Mouse (Mus musculus) forebrain, embryonic 11.5 days (tissue): ENCODE measurements at regions not wholly inside any gene's neighbourhood (a gene's known extent, or its start where the extent isn't known, plus 50 kb on each side); places are given as distances from the start of the nearest gene placed in this dataset.

Source experiments
- ATAC-seq: fragments of 200-750 bp; cut with Nextera tagmentation; replicated peaks from 2 replicates; pipeline ENCODE4 v1.8.0; 2017; ENCODE audit warnings: moderate TSS enrichment; ENCODE audit not compliant: low FRiP score
- DNase-seq: peaks from one replicate; pipeline ENCODE4 v3.0.0-alpha.2; 2017; ENCODE audit warnings: low spot score
- H3K27ac ChIP-seq: fragments of 300-500 bp; sonication (generic); 2 replicates; pipeline ENCODE4 v1.5.1; 2014; ENCODE audit warnings: low read depth, low read length
- H3K27me3 ChIP-seq: fragments of 300-500 bp; sonication (generic); 2 replicates; pipeline ENCODE4 v1.6.1; 2014; ENCODE audit warnings: mild to moderate bottlenecking, low read length, mixed read lengths; ENCODE audit not compliant: control insufficient read depth, insufficient read depth
- H3K36me3 ChIP-seq: fragments of 300-500 bp; sonication (generic); 2 replicates; pipeline ENCODE4 v1.6.1; 2014; ENCODE audit warnings: mild to moderate bottlenecking, low read length, moderate library complexity, mixed read lengths; ENCODE audit not compliant: control insufficient read depth, insufficient read depth
- H3K4me1 ChIP-seq: fragments of 300-500 bp; sonication (generic); replicated peaks from 2 replicates; pipeline ENCODE4 v1.6.1; 2014; ENCODE audit warnings: low read length, mixed read lengths; ENCODE audit not compliant: control insufficient read depth, insufficient read depth
- H3K4me2 ChIP-seq: fragments of 300-500 bp; sonication (generic); 2 replicates; pipeline ENCODE4 v1.6.1; 2014; ENCODE audit warnings: low read depth, mild to moderate bottlenecking, low read length, moderate library complexity, mixed read lengths; ENCODE audit not compliant: severe bottlenecking
- H3K4me3 ChIP-seq: fragments of 300-500 bp; sonication (generic); 2 replicates; pipeline ENCODE4 v1.5.1; 2014; ENCODE audit warnings: low read depth, low read length
- H3K9ac ChIP-seq: fragments of 300-500 bp; sonication (generic); 2 replicates; pipeline ENCODE4 v1.6.1; 2014; ENCODE audit warnings: low read length
- H3K9me3 ChIP-seq: fragments of 300-500 bp; sonication (generic); 2 replicates; pipeline ENCODE4 v1.6.1; 2016; ENCODE audit warnings: low read length, mixed read lengths; ENCODE audit not compliant: control insufficient read depth
- WGBS: fragments of 180-500 bp; shearing (Covaris S2); extraction: QIAGEN DNeasy Blood & Tissue Kit; methylation state at CpG from one replicate; pipeline ENCODE4 v1.1.7; 2014; 5-methylcytosine and 5-hydroxymethylcytosine counted together

DNA sequence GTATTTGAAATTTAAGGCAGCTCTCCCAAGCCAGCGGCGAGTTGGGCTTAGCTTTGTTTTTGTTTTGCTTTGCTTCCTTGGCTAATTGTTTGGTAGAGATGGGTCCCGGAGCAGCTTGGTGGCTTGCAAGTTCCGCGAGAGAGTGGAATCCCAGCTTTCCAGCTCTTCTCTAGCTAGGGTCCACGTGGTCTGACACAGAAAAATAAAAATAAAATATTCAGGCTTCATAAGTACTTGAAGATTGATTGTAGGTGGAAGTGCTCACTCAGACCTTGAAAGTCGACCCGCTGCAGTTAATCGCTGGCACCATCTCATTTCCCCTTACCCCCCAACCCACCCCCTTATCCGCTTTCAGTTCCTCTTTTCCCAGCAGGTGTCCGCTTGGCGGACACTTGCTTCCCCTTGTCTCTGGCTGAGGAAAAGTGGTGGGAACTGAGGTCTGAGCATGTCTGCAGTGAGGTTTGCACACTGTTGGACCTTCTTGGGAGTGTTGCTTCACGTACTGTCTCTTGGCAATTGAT lies 198.5 kb downstream of the Dusp6 start:
- WGBS, result 3% methylated on average over 13 of the region's 13 CpGs
- ATAC-seq, result peak; percentile 20; the same call in 1 of the 2 replicates
- H3K4me2 ChIP-seq, result peak overlapping the region; percentile 50
- H3K27ac ChIP-seq, result peak overlapping the region; percentile 41; the same call in 1 of the 2 replicates
- peak overlapping the region; percentile 55 for H3K9ac ChIP-seq
- peak; percentile 58 for DNase-seq
- H3K4me3 ChIP-seq, result peak overlapping the region; percentile 21
- H3K9me3 ChIP-seq, result no peaks in the 10 kb centered on the region
- peaks cover 6% of the 10 kb centered on the region; the same call in 1 of the 2 replicates for H3K4me1 ChIP-seq
- no peaks in the 10 kb centered on the region for H3K36me3 ChIP-seq
- no peaks in the 10 kb centered on the region for H3K27me3 ChIP-seq

DNA sequence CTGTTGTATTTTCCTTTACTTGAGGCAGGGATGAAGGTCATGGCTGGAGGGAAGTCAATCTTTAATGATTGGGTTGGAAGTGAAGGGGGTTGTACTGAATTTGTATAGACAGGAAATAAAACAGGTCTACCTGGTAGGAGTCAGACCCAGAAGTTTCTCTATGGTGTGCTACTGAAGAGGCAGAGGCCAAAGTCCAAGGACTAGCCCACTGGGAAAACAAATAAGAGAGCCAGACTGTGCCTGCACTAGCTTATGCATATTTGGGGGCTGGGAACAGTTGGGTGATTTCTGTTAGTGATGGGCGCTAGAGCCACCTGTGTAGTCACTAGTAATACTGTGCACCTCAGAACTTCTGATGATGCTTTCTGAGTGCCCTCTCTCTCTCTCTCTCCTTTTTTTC lies 203.7 kb downstream of the Dusp6 start:
- Histone ChIP-seq H3K4me2 (no peak overlapping the region), H3K4me3 (no peak overlapping the region), H3K9ac (no peak overlapping the region), H3K27ac (no peak overlapping the region), H3K36me3 (no peaks in the 10 kb centered on the region), H3K4me1 (peaks cover under 1% of the 10 kb centered on the region; the same call in 1 of the 2 replicates), H3K27me3 (no peaks in the 10 kb centered on the region), H3K9me3 (no peaks in the 10 kb centered on the region)
- ATAC-seq, result no peak
- 79% methylated on average over 1 of the region's 1 CpGs for WGBS
- no peak for DNase-seq

DNA sequence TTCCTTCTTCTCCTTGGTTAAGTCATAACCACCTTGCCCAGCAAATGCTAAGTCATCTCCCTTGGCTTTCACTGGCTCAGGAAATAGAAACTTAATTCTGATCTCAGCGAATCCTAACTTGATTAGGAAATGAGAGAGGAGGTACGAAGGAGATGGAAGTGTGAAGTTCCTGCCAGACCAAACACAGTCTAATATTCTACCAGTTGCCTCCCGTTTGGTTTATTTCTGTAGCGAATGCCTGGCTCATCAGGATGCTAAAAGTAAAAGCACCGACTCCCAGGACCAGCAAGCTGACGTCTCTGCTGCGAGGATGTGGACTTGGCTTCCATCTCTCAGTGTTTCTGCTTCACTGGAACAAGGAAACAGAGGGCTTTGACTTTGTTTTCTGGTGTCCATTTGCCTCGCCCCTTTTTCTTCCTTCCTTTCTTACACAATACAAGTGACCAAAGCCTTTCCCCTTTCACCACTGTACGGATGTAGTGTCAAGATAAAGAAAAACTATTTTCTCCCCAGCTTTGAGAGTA lies 204.3 kb downstream of the Dusp6 start:
- no peak for DNase-seq
- no peak for ATAC-seq
- H3K4me1 ChIP-seq, result no peaks in the 10 kb centered on the region
- no peak overlapping the region for H3K27ac ChIP-seq
- H3K4me3 ChIP-seq, result no peak overlapping the region
- H3K4me2 ChIP-seq, result no peak overlapping the region
- H3K27me3 ChIP-seq, result no peaks in the 10 kb centered on the region
- 68% methylated on average over 9 of the region's 9 CpGs for WGBS
- no peaks in the 10 kb centered on the region for H3K9me3 ChIP-seq
- no peak overlapping the region for H3K9ac ChIP-seq
- H3K36me3 ChIP-seq, result no peaks in the 10 kb centered on the region

- ATAC-seq, result no peak
- no peak overlapping the region for H3K27ac ChIP-seq
Observed at GRCm38 (mm10) chr10:99468971-99469370, 205.9 kb downstream of the Dusp6 start.

GRCm38 (mm10) chr10:99471832-99472497 lies 208.9 kb downstream of the Dusp6 start:
- Histone ChIP-seq H3K27me3 (no peaks in the 10 kb centered on the region), H3K4me2 (no peak overlapping the region), H3K4me3 (no peak overlapping the region), H3K9ac (no peak overlapping the region), H3K36me3 (no peaks in the 10 kb centered on the region), H3K27ac (no peak overlapping the region), H3K4me1 (no peaks in the 10 kb centered on the region), H3K9me3 (no peaks in the 10 kb centered on the region)
- 69% methylated on average over 8 of the region's 8 CpGs for WGBS
- ATAC-seq (no peak), DNase-seq (no peak)

More at GRCm38 (mm10) chr10:99468971-99469370, 205.9 kb downstream of the Dusp6 start:
- WGBS, result 22% methylated on average over 3 of the region's 3 CpGs
- Histone ChIP-seq H3K9me3 (no peaks in the 10 kb centered on the region), H3K4me1 (no peaks in the 10 kb centered on the region), H3K4me3 (no peak overlapping the region), H3K27me3 (no peaks in the 10 kb centered on the region), H3K9ac (no peak overlapping the region), H3K4me2 (no peak overlapping the region), H3K36me3 (no peaks in the 10 kb centered on the region)
- no peak for DNase-seq

GRCm38 (mm10) chr10:99472806-99473205 lies 209.8 kb downstream of the Dusp6 start:
- H3K27ac ChIP-seq, result no peak overlapping the region
- ATAC-seq, result no peak

GRCm38 (mm10) chr10:99473758-99474157 lies 210.7 kb downstream of the Dusp6 start:
- no peak overlapping the region for H3K4me3 ChIP-seq
- WGBS, result 92% methylated on average over 9 of the region's 9 CpGs
- no peaks in the 10 kb centered on the region for H3K9me3 ChIP-seq
- H3K4me1 ChIP-seq, result no peaks in the 10 kb centered on the region
- DNase-seq (no peak), ATAC-seq (no peak)
- no peaks in the 10 kb centered on the region for H3K27me3 ChIP-seq
- no peak overlapping the region for H3K27ac ChIP-seq
- no peaks in the 10 kb centered on the region for H3K36me3 ChIP-seq
- no peak overlapping the region for H3K4me2 ChIP-seq
- no peak overlapping the region for H3K9ac ChIP-seq

More at GRCm38 (mm10) chr10:99472806-99473205, 209.8 kb downstream of the Dusp6 start:
- H3K27me3 ChIP-seq, result no peaks in the 10 kb centered on the region
- DNase-seq, result no peak
- no peak overlapping the region for H3K9ac ChIP-seq
- H3K4me3 ChIP-seq, result no peak overlapping the region
- H3K9me3 ChIP-seq, result no peaks in the 10 kb centered on the region
- H3K36me3 ChIP-seq, result no peaks in the 10 kb centered on the region
- no peaks in the 10 kb centered on the region for H3K4me1 ChIP-seq
- H3K4me2 ChIP-seq, result no peak overlapping the region
- WGBS, result 43% methylated on average over 4 of the region's 4 CpGs

- Histone ChIP-seq H3K4me2 (no peak overlapping the region), H3K27me3 (no peaks in the 10 kb centered on the region), H3K27ac (no peak overlapping the region), H3K36me3 (no peaks in the 10 kb centered on the region), H3K9me3 (no peaks in the 10 kb centered on the region), H3K9ac (no peak overlapping the region), H3K4me3 (no peak overlapping the region), H3K4me1 (no peaks in the 10 kb centered on the region)
- DNase-seq (no peak), ATAC-seq (no peak)
- WGBS, result 90% methylated on average over 8 of the region's 8 CpGs
Observed at GRCm38 (mm10) chr10:99474546-99474945, 211.5 kb downstream of the Dusp6 start.

GRCm38 (mm10) chr10:99476214-99476613 lies 213.2 kb downstream of the Dusp6 start:
- H3K4me2 ChIP-seq, result no peak overlapping the region
- H3K9me3 ChIP-seq, result no peaks in the 10 kb centered on the region
- no peak for ATAC-seq
- WGBS, result 90% methylated on average over 7 of the region's 7 CpGs
- no peak overlapping the region for H3K27ac ChIP-seq
- no peaks in the 10 kb centered on the region for H3K27me3 ChIP-seq
- no peak overlapping the region for H3K4me3 ChIP-seq
- DNase-seq, result no peak
- H3K4me1 ChIP-seq, result no peaks in the 10 kb centered on the region
- no peaks in the 10 kb centered on the region for H3K36me3 ChIP-seq
- H3K9ac ChIP-seq, result no peak overlapping the region
